Mouse (Mus musculus): Measurements from ENCODE around the gene Olfr1465. TPM values are rescaled to one million over a fixed set of nuclear protein-coding genes. Genes with fewer than 3 reads are reported as not detected.

Gene Olfr1465
- not detected in 2 replicates for polyA plus RNA-seq (2012; ENCODE audit: low replicate concordance)

DNA sequence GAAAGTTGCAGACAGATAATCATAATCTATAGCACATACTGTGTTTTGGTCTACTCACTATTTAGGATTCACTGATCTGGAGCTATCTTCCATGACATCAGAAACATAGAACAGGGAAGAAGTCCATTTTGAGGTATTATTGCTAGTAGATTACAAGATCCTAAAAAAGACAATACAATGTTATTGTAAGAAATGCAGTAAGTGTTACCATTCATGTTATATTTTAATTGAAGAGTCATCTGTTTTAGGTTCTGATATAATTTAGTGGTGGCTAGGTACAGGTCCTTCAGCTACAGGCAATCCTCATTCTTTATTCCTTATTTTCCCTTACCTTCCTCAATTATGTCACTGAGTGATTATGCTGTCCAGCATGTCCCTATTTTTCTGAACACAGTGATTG, at the start of gene Olfr1465:
Gene Olfr1465, minus strand, starts transcription at position 101 of the 400 bp plus-strand sequence.

DNA sequence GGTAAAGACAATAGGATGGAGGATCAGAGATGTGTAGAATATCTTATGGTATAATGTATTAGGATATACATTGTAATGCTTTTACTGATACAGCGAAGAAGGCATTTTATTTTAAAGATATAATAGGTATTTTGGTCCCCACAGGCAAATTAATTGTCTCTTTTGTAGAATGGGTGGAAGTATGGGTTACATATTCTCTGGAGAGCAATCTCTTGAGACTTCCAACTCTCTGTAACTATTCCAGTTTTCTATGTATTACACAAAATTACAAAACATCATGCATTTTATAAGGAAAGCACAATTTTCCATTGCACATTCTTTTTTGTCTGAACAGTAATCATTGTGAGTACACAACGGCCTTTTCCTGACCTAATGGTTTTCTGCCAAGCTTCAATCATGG, 46.6 kb upstream of the Olfr1465 start, which contains the start of gene Olfr1467:
Gene Olfr1467, plus strand, starts transcription at position 301 of the 400 bp plus-strand sequence.

DNA sequence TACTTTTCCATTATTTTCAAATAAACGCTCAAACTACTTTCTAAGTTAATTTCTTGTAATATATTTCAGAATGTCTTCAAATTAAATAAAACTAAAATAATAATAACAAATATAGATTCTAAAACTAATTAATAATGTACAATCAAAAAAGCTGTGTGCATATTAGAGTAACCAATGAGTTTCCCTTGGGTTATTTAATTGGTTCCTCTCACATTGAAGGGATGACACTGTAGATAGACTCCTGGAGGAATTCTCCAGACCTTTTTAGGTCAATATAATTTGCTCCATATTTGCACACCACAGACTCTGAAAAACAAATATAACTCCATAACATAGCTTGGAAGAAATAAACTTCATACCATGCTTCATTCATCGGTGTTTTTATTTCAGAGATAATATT, 23.2 kb upstream of the Olfr1465 start, which contains the start of gene Olfr1466:
Gene Olfr1466, plus strand, starts transcription at position 301 of the 400 bp plus-strand sequence.

Other genes starting within 250 kb of the Olfr1465 start
- not detected in 2 replicates for gene Olfr1457, start 217.7 kb downstream of the Olfr1465 start, polyA plus RNA-seq (2012; ENCODE audit: low replicate concordance)
- gene Olfr1458, start 208.8 kb downstream of the Olfr1465 start, polyA plus RNA-seq (2012; ENCODE audit: low replicate concordance): not detected in 2 replicates
- not detected in 2 replicates for gene Olfr1459, start 166.0 kb downstream of the Olfr1465 start, polyA plus RNA-seq (2012; ENCODE audit: low replicate concordance)
- gene Olfr1461, start 152.5 kb downstream of the Olfr1465 start, polyA plus RNA-seq (2012; ENCODE audit: low replicate concordance): not detected in 2 replicates
- gene Olfr1462, start 129.8 kb downstream of the Olfr1465 start, polyA plus RNA-seq (2012; ENCODE audit: low replicate concordance): not detected in 2 replicates
- not detected in 2 replicates for gene Olfr1463, start 84.2 kb downstream of the Olfr1465 start, polyA plus RNA-seq (2012; ENCODE audit: low replicate concordance)
- gene Olfr1466, start 23.3 kb upstream of the Olfr1465 start, polyA plus RNA-seq (2012; ENCODE audit: low replicate concordance): not detected in 2 replicates
- gene Olfr1467, start 46.7 kb upstream of the Olfr1465 start, polyA plus RNA-seq (2012; ENCODE audit: low replicate concordance): 0.19 TPM in 1 of 2 replicates, not detected in the other
- gene Olfr1469, start 92.3 kb upstream of the Olfr1465 start, polyA plus RNA-seq (2012; ENCODE audit: low replicate concordance): not detected in 2 replicates
- gene Olfr1471, start 127.9 kb upstream of the Olfr1465 start, polyA plus RNA-seq (2012; ENCODE audit: low replicate concordance): 0.09 TPM in 1 of 2 replicates, not detected in the other
- not detected in 2 replicates for gene Olfr1472, start 140.5 kb upstream of the Olfr1465 start, polyA plus RNA-seq (2012; ENCODE audit: low replicate concordance)
- not detected in 2 replicates for gene Olfr1474, start 154.0 kb upstream of the Olfr1465 start, polyA plus RNA-seq (2012; ENCODE audit: low replicate concordance)
- gene Olfr1475, start 164.7 kb upstream of the Olfr1465 start, polyA plus RNA-seq (2012; ENCODE audit: low replicate concordance): not detected in 2 replicates
- gene Olfr1477, start 185.0 kb upstream of the Olfr1465 start, polyA plus RNA-seq (2012; ENCODE audit: low replicate concordance): not detected in 2 replicates
- gene Olfr1480, start 212.4 kb upstream of the Olfr1465 start, polyA plus RNA-seq (2012; ENCODE audit: low replicate concordance): not detected in 2 replicates

Measured in leukemia stem cell, adult 10-12 weeks (primary cell).